Mouse (Mus musculus): ENCODE results near the gene Aars2.

DNA sequence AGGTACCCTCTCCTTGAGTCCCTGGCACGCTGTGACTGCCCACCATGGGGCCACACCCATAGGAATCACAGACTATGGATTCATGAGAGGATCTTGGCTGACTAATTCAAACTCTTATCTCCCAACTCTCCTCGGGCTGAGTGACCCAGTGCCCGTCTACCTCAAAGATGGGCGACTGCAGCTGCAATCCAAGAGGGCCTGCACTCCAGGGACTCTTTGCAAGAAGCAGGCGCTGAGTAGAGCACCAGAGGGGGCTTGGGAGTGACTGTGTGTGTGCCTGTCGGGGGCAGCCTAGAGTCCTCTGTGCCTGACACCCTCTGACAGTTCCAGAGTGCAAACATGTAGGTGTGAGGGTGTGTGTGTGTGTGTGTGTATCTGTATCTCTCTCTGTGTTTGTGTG is 35.5 kb downstream of the Aars2 start:
- TF ChIP-seq POLR2A (IDR thresholded peaks at IDR 0.05; ENCODE audit: insufficient read depth, low read depth, low read length) (no peak), CTCF (IDR thresholded peaks at IDR 0.05; ENCODE audit: insufficient read depth, low read depth, low read length) (no peak)
